Mouse (Mus musculus): ENCODE data around the gene Rtp1.

DNA sequence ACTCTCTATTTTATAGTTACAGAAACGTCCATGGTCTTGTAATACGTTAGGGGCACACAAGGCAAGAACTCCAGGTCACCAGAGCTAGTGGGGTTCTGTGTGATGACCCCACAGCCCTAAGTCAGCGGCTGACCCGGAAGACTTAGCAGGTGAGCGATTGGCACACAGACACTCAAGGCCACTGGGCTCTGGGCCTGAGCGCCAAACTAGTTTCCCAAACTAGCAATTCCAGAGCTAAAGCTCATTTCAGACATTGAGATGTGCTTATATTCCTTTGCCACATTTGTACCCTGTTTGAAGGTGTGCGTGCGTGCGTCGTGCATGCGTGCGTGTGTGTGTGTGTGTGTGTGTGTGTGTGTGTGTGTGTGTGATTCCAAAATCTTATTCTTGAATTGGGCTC lies 53.9 kb downstream of the Rtp1 start:
- no peak for TF ChIP-seq CTCF (IDR thresholded peaks at IDR 0.05; ENCODE audit: extremely low read depth, insufficient read depth, low read length)
- TF ChIP-seq POLR2A (IDR thresholded peaks at IDR 0.05; ENCODE audit: extremely low read depth, insufficient read depth, low read length), result no peak

Data from cortical plate, adult 2 months (tissue).